ENCODE assay signal across 8 mouse cellular contexts in genomic region chr14:25523230-25524110, GRCm38 (mm10).
DNase-seq lines count a peak whose midpoint lies in the region; ATAC-seq lines count a peak whose summit lies in the region.

No protein-coding gene starts in this region.

- DNase-seq in forebrain, embryonic 10.5 days (ENCODE audit: extremely low spot score, low spot score), result no peak
- DNase-seq in retina, postnatal 1 day, result no peak
- no peak for DNase-seq in embryo, embryonic 10.5 days (ENCODE audit: low spot score)

- H3K27me3 ChIP-seq in forebrain, embryonic 10.5 days (ENCODE audit: poor library complexity, severe bottlenecking), result no peaks in the 10 kb centered on the region
- no peaks in the 10 kb centered on the region for H3K27me3 ChIP-seq in forebrain, embryonic 16.5 days (replicated peaks; ENCODE audit: control insufficient read depth, insufficient read depth, low read length)
- H3K27me3 ChIP-seq in erythroblast, embryonic 14.5 days (ENCODE audit: control insufficient read depth), result no peaks in the 10 kb centered on the region
- no peaks in the 10 kb centered on the region for H3K27me3 ChIP-seq in intestine, embryonic 16.5 days (replicated peaks; ENCODE audit: control insufficient read depth, insufficient read depth, low read length)
- no peaks in the 10 kb centered on the region for H3K27me3 ChIP-seq in liver, embryonic 15.5 days

- no peak overlapping the region for H3K4me2 ChIP-seq in forebrain, embryonic 16.5 days (ENCODE audit: low read length)
- H3K4me2 ChIP-seq in intestine, embryonic 16.5 days (ENCODE audit: low read depth, low read length), result no peak overlapping the region
- H3K4me2 ChIP-seq in liver, embryonic 15.5 days, result peak overlapping the region; percentile 42

- H3K9me3 ChIP-seq in forebrain, embryonic 10.5 days, result no peaks in the 10 kb centered on the region
- no peaks in the 10 kb centered on the region for H3K9me3 ChIP-seq in forebrain, embryonic 16.5 days (ENCODE audit: control insufficient read depth, low read length)
- H3K9me3 ChIP-seq in erythroblast, embryonic 14.5 days (ENCODE audit: control insufficient read depth, low read length), result no peaks in the 10 kb centered on the region
- no peaks in the 10 kb centered on the region for H3K9me3 ChIP-seq in intestine, embryonic 16.5 days (ENCODE audit: control insufficient read depth, low read length)
- no peaks in the 10 kb centered on the region for H3K9me3 ChIP-seq in liver, embryonic 15.5 days (replicated peaks)

- no peak for ATAC-seq in forebrain, embryonic 16.5 days
- ATAC-seq in intestine, embryonic 16.5 days, result peak; percentile 22; the same call in 1 of the 2 replicates
- 0 out of 2 replicates have a peak, but pooled peaks have one; percentile 3 for ATAC-seq in liver, embryonic 15.5 days (ENCODE audit: insufficient read depth)
- ATAC-seq in megakaryocyte-erythroid progenitor cell, adult 5-6 weeks (replicated peaks; ENCODE audit: low FRiP score, low TSS enrichment, poor library complexity, severe bottlenecking), result no peak

- peaks cover 82% of the 10 kb centered on the region for H3K4me1 ChIP-seq in forebrain, embryonic 10.5 days
- H3K4me1 ChIP-seq in forebrain, embryonic 16.5 days (replicated peaks; ENCODE audit: control insufficient read depth, insufficient read depth, low read length), result peaks cover 30% of the 10 kb centered on the region
- peaks cover 92% of the 10 kb centered on the region for H3K4me1 ChIP-seq in erythroblast, embryonic 14.5 days (ENCODE audit: control insufficient read depth)
- H3K4me1 ChIP-seq in intestine, embryonic 16.5 days (ENCODE audit: control insufficient read depth, insufficient read depth, low read length), result peaks cover 71% of the 10 kb centered on the region
- H3K4me1 ChIP-seq in liver, embryonic 15.5 days (replicated peaks), result peaks cover 100% of the 10 kb centered on the region

- no peak overlapping the region for H3K4me3 ChIP-seq in forebrain, embryonic 10.5 days
- H3K4me3 ChIP-seq in forebrain, embryonic 16.5 days (replicated peaks; ENCODE audit: low read length), result no peak overlapping the region
- peak overlapping the region; percentile 16 for H3K4me3 ChIP-seq in erythroblast, embryonic 14.5 days (replicated peaks)
- no peak overlapping the region for H3K4me3 ChIP-seq in intestine, embryonic 16.5 days (ENCODE audit: low read length)
- no peak overlapping the region for H3K4me3 ChIP-seq in liver, embryonic 15.5 days (replicated peaks)

- H3K27ac ChIP-seq in forebrain, embryonic 10.5 days, result peak overlapping the region; percentile 77
- no peak overlapping the region for H3K27ac ChIP-seq in forebrain, embryonic 16.5 days (ENCODE audit: low read length)
- H3K27ac ChIP-seq in intestine, embryonic 16.5 days (ENCODE audit: low read length), result peak overlapping the region; percentile 11; the same call in 1 of the 2 replicates
- peak overlapping the region; percentile 78 for H3K27ac ChIP-seq in liver, embryonic 15.5 days (replicated peaks)

- H3K9ac ChIP-seq in forebrain, embryonic 16.5 days (replicated peaks; ENCODE audit: low read depth, low read length), result no peak overlapping the region
- H3K9ac ChIP-seq in intestine, embryonic 16.5 days (ENCODE audit: low read depth, low read length), result peak overlapping the region; percentile 38; the same call in 1 of the 2 replicates
- peak overlapping the region; percentile 9 for H3K9ac ChIP-seq in liver, embryonic 15.5 days

- H3K36me3 ChIP-seq in forebrain, embryonic 10.5 days (replicated peaks), result peaks cover 72% of the 10 kb centered on the region
- H3K36me3 ChIP-seq in forebrain, embryonic 16.5 days (ENCODE audit: control insufficient read depth, insufficient read depth), result no peaks in the 10 kb centered on the region
- peaks cover 30% of the 10 kb centered on the region for H3K36me3 ChIP-seq in erythroblast, embryonic 14.5 days (ENCODE audit: control insufficient read depth)
- peaks cover 2% of the 10 kb centered on the region; the same call in 1 of the 2 replicates for H3K36me3 ChIP-seq in intestine, embryonic 16.5 days (ENCODE audit: control insufficient read depth, insufficient read depth, low read length)
- H3K36me3 ChIP-seq in liver, embryonic 15.5 days (replicated peaks), result no peaks in the 10 kb centered on the region

- 74% methylated on average over 11 of the region's 11 CpGs for WGBS in forebrain, embryonic 10.5 days
- WGBS in forebrain, embryonic 16.5 days, result 73% methylated on average over 11 of the region's 11 CpGs
- 47% methylated on average over 11 of the region's 11 CpGs for WGBS in intestine, embryonic 16.5 days
- WGBS in liver, embryonic 15.5 days (ENCODE audit: insufficient replicate concordance), result 23% methylated on average over 11 of the region's 11 CpGs

Comparison
In these comparisons a context has a peak if more than half of its experiments do, and no peak if none do; other contexts are left out.
1. ATAC-seq: peak in intestine, embryonic 16.5 days (single experiment) and liver, embryonic 15.5 days (single experiment); none in forebrain, embryonic 16.5 days (single experiment) and megakaryocyte-erythroid progenitor cell, adult 5-6 weeks (single experiment).